Mouse (Mus musculus): Measurements from ENCODE around the gene Pfdn2. TPM values are rescaled to one million over a fixed set of nuclear protein-coding genes. Genes with fewer than 3 reads are reported as not detected.

Gene Pfdn2
- total RNA-seq, 2 experiments from 2014 or later: 123 to 135 TPM

- no peak for DNase-seq (ENCODE audit: low spot score in 2 of 2)
Measured at GRCm38 (mm10) chr1:171349210-171349609, 3.7 kb downstream of the Pfdn2 start.

- no peak for DNase-seq (ENCODE audit: low spot score in 2 of 2)
Measured at GRCm38 (mm10) chr1:171355812-171356340, 10.4 kb downstream of the Pfdn2 start.

- DNase-seq (ENCODE audit: low spot score in 2 of 2): no peak
Measured at GRCm38 (mm10) chr1:171356814-171357213, 11.3 kb downstream of the Pfdn2 start.

- DNase-seq (ENCODE audit: low spot score in 2 of 2): peak in 1 of 2 experiments; percentile 64
Measured at GRCm38 (mm10) chr1:171358421-171358820, 13.0 kb downstream of the Pfdn2 start.

DNA sequence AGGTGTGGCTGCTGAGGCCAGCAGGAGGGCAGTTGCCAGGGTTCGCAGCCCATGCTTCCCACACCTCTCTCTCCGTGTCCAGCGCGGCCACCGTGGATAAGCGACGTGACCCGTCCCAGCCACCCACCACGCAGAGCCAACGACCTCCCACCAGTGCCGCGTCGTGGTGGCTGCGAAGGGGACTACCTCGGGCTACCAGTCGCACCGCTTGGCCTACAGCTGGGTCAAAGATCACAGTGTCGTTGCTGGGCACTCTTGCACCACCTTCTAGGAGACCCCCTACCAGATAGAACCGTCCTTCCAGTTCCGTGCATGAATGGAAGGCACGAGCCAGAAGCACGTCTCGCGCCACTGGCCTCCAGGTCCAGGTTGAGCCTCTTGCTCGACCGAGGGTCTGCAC lies 14.8 kb downstream of the Pfdn2 start:
- DNase-seq (ENCODE audit: low spot score in 2 of 2): no peak

DNA sequence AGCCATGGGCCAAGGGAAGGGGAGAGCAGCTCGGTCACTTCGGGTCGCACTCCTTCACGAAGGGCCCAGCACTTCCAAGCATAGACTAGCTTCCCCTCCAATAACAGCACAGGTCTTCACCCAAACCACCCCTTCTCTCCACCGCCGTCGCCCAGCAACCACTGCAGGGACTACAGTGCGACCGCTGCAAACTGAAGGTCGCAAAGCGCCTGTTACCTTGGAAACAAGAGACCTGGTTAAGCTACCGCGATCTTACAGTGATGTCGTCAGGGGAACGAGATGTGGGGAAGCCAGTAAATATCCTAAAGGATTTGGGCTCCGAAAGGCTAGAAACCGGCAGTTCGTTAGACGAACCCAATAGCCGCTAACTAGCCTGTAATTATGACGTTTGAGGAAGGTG lies 15.2 kb downstream of the Pfdn2 start, which contains the start of gene Klhdc9:
Klhdc9 (minus strand) TSS at position 143 of the 400 bp plus-strand sequence.
- DNase-seq (ENCODE audit: low spot score in 2 of 2): peak; percentile 90 to 92

GRCm38 (mm10) chr1:171361106-171362103 lies 15.9 kb downstream of the Pfdn2 start:
- DNase-seq (ENCODE audit: low spot score in 2 of 2): peak; percentile 61 to 87

DNA sequence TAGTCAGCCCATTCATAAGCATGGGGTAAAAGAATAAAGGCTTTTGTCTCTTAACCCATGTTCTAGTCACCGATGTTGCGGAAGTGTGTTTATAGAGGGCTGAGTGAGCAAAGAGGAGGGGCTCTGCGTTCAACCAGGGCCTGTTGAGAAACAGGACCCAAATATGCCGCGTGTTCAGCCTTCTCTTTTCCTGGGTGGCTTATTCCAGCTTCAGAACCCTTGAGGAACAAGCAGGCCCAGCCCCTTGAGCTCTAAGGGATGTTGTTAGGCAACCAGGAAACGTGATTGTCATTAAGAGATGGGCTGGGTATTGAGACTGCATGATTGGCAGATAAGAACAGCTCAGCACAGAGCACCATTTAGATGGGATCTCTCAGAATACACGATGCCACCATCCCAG lies 20.5 kb downstream of the Pfdn2 start:
- DNase-seq (ENCODE audit: low spot score in 2 of 2): no peak

DNA sequence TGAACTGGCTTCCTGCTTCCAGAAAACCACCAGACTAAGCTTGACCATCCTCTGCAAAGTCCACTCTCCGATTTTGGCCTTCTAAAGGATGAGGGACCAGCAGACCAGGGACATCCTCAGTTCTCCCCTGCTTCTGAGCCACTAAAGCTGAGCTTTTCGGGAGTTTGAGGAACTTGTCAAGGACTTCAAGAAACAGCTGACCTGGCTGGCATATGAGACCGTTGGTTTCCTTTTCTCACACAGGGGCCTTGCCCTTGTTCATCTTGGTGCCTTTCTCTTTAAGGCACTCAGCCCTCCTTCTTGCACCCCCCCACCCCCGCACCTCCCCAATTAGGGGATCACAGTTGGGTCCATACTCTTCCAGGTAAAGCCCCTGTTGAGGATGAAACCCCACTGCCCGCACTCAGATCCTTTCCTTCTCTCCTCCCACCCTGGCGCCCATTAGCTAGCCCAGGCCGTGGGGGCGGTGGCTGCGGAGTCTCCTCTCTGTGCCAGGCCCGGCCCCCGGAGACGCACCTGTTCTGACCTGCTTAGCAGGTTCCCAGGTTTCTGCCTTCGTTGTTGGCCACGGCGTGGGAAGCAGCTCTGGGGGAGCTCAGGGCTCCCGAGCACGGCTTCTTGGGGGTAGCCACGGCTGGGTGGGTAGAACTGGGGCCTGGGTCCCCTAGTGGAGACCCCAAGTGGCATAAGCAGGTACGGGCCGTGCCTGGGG lies 24.5 kb downstream of the Pfdn2 start, which contains the start of gene Nectin4:
Nectin4 (plus strand) TSS at position 255 of the 712 bp plus-strand sequence.
- no peak for DNase-seq (ENCODE audit: low spot score in 2 of 2)

GRCm38 (mm10) chr1:171372880-171373279 lies 27.4 kb downstream of the Pfdn2 start:
- DNase-seq (ENCODE audit: low spot score in 2 of 2): no peak

DNA sequence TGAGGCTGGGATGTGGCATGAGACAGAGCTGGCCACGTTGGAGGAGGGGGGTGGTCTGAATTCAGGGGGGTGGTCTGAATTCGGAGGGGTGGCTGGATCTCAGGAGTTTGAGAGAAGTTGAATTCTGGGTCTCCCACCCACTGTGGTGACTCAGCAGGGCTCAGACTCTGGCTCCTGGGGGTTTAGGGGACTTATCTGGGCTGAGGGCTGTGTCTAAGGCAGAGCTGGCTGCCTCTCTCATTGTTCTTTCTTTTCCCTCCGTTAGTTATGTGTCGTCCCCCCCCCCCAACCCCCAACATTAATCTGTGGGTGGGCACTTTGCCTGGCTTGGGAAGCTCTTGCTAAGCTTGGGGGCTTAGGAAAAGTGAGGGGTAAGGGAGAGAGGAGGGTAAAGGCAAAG lies 28.5 kb downstream of the Pfdn2 start:
- DNase-seq (ENCODE audit: low spot score in 2 of 2): no peak

DNA sequence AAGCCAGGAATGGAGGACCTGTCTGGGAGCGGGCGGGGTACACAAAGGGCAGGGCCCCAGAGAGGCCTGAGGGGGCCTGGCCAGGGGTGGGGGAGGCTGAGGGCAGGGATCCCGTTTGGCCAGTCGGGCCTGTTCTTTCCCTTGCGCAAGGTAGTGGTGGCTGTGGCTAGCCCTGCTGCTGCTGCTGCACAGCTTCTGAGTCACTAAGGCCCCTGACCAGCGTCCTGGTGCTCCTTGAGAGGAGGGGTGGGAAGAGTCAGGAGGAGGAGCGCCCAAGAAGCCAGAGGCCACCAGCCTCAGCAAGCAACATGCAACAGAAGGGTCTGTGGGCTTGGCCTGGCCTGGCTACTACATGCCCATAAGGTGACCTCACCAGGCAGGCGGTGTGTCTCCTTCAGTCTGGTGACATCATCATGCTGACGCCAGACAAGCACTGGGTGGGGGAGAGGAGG lies 30.2 kb downstream of the Pfdn2 start:
- no peak for DNase-seq (ENCODE audit: low spot score in 2 of 2)

DNA sequence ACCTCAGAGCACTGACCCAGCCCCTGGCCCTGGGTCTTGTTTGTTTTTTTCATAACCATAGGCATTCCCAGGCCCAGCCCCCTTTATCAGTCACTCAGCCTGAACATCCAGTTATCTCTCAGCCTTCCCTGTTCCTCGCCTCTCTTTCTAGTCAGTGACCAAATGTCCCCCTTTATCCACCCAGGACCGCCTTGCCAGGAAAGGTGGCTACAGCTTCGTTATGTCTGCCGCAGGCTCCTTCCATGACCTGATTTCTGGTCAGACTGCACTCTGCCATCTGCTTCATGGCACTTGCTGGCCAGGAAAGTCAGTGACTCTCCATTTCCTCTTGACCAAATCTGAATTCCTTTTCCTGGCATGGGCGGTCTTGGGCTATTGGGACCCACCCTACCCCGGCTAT lies 32.8 kb downstream of the Pfdn2 start:
- DNase-seq (ENCODE audit: low spot score in 2 of 2): no peak

DNA sequence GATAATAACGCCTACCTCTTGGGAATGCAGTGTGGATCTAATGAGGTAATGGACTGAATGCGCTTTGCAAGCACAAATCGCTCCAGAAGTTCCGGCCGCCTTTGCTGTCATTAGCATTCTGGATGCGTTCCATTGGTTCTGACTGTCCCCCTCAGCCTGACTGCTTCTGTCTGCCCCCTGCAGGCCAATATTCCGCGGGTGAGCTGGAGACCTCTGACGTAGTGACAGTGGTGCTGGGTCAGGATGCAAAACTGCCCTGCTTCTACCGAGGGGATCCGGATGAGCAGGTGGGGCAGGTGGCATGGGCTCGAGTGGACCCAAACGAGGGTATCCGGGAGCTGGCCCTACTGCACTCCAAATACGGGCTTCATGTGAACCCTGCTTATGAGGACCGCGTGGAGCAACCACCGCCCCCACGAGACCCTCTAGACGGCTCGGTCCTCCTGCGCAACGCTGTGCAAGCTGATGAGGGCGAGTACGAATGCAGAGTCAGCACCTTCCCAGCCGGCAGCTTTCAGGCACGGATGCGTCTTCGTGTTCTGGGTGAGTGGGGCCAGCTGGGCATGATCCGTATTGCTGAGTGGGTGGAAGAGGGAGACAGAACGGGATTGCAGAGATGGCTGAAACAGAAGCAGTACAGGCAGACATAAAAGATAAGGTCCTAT lies 34.6 kb downstream of the Pfdn2 start:
- peak; percentile 70 to 80 for DNase-seq (ENCODE audit: low spot score in 2 of 2)

DNA sequence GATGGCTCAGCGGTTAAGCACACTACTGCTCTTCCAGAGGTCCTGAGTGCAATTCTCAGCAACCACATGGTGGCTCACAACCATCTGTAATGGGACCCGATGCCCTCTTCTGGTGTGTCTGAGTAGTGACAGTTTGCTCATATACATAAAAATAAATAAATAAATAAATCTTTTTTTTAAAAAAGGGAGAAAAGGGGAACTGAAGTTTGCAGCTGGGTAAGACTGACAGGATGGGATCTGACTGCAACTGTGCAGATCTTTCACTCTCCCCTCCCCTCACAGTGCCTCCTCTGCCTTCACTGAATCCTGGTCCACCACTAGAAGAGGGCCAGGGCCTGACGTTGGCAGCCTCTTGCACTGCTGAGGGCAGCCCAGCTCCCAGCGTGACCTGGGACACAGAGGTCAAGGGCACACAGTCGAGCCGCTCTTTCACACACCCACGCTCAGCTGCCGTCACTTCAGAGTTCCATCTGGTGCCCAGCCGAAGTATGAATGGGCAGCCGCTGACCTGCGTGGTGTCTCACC lies 36.7 kb downstream of the Pfdn2 start:
- no peak for DNase-seq (ENCODE audit: low spot score in 2 of 2)

DNA sequence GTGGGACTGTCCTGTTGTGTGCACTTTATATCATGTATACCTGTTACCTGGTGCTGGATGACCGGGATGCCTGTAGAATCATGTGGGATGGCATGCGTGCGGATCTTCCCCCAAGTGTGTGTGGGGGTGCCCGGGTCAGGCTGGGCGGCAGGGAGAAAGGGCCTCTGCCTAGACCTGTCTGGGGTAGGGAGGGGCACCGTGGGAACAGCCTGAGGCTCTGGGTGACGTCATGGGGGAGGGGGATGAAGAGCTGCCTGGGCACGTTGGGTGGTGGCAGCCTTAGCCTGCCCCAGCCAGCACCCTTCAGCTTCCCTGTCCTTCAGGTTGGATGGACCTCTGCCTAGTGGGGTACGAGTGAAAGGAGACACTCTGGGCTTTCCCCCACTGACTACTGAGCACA lies 38.9 kb downstream of the Pfdn2 start:
- DNase-seq (ENCODE audit: low spot score in 2 of 2): no peak

GRCm38 (mm10) chr1:171385171-171385570 lies 39.7 kb downstream of the Pfdn2 start:
- no peak for DNase-seq (ENCODE audit: low spot score in 2 of 2)

DNA sequence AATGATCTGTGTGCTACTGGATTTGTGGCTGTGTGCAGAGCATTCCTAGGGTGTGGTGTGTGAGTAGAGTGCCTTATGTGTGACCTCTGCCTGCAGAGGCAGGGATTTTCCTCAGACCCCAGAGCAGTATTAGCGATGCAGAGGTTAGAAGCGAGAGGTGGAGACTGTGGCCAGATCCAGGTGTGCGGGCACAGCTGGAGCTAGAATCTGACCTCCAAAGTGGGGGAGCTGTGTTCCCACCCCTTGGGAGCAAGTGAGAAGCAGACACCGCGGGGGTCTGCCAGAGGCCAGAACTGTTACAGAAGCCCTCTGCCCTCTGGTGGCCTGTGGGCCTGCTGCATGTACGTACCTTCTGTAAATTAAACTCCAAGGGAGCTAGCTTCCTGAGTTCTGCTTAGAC lies 41.6 kb downstream of the Pfdn2 start:
- no peak for DNase-seq (ENCODE audit: low spot score in 2 of 2)

GRCm38 (mm10) chr1:171388376-171389102 lies 43.1 kb downstream of the Pfdn2 start, which contains the start of gene Arhgap30:
Gene Arhgap30 (plus strand): TSS chr1:171388954.
- no peak for DNase-seq (ENCODE audit: low spot score in 2 of 2)

- no peak for DNase-seq (ENCODE audit: low spot score in 2 of 2)
Measured at GRCm38 (mm10) chr1:171390101-171390500, 44.6 kb downstream of the Pfdn2 start.

Measured in layer of hippocampus, postnatal 14 days (tissue).